Mouse (Mus musculus): ENCODE measurements at regions not wholly inside any gene's neighbourhood (a gene's known extent, or its start where the extent isn't known, plus 50 kb on each side); places are given as distances from the start of the nearest gene placed in this dataset.

GRCm38 (mm10) chr9:47276303-47277005 lies 253.5 kb upstream of the Cadm1 start:
- peak; percentile 33 to 58 for DNase-seq

- DNase-seq, result no peak
Measured at GRCm38 (mm10) chr9:47279410-47279809, 250.6 kb upstream of the Cadm1 start.

- DNase-seq, result peak; percentile 72 to 74
Measured at GRCm38 (mm10) chr9:47280146-47280545, 249.8 kb upstream of the Cadm1 start.

GRCm38 (mm10) chr9:47280598-47280997 lies 249.4 kb upstream of the Cadm1 start:
- no peak for DNase-seq

- no peak for DNase-seq
Measured at GRCm38 (mm10) chr9:47283746-47284455, 246.1 kb upstream of the Cadm1 start.

GRCm38 (mm10) chr9:47286930-47287722 lies 242.8 kb upstream of the Cadm1 start:
- no peak for DNase-seq

- DNase-seq, result no peak
Measured at GRCm38 (mm10) chr9:47288587-47289199, 241.3 kb upstream of the Cadm1 start.

- DNase-seq, result no peak
Measured at GRCm38 (mm10) chr9:47300633-47301032, 229.3 kb upstream of the Cadm1 start.

GRCm38 (mm10) chr9:47307125-47307751 lies 222.7 kb upstream of the Cadm1 start:
- no peak for DNase-seq

- DNase-seq, result peak; percentile 77 to 83
Measured at GRCm38 (mm10) chr9:47307752-47308500, 222.0 kb upstream of the Cadm1 start.

GRCm38 (mm10) chr9:47313433-47313832 lies 216.5 kb upstream of the Cadm1 start:
- no peak for DNase-seq

- DNase-seq, result no peak
Measured at GRCm38 (mm10) chr9:47314236-47314635, 215.7 kb upstream of the Cadm1 start.

- DNase-seq, result no peak
Measured at GRCm38 (mm10) chr9:47320345-47320744, 209.6 kb upstream of the Cadm1 start.

GRCm38 (mm10) chr9:47321106-47321789 lies 208.7 kb upstream of the Cadm1 start:
- no peak for DNase-seq

- DNase-seq, result no peak
Measured at GRCm38 (mm10) chr9:47322293-47322692, 207.7 kb upstream of the Cadm1 start.

- DNase-seq, result no peak
Measured at GRCm38 (mm10) chr9:47323051-47323450, 206.9 kb upstream of the Cadm1 start.

- DNase-seq, result no peak
Measured at GRCm38 (mm10) chr9:47327575-47327974, 202.4 kb upstream of the Cadm1 start.

GRCm38 (mm10) chr9:47332929-47333328 lies 197.0 kb upstream of the Cadm1 start:
- no peak for DNase-seq

GRCm38 (mm10) chr9:47338221-47338620 lies 191.8 kb upstream of the Cadm1 start:
- DNase-seq, result peak in 1 of 2 experiments; percentile 23

- no peak for DNase-seq
Measured at GRCm38 (mm10) chr9:47346527-47347111, 183.4 kb upstream of the Cadm1 start.
